Mouse (Mus musculus): Measurements from ENCODE around the gene Chl1. TPM values are rescaled to one million over a fixed set of nuclear protein-coding genes. Genes with fewer than 3 reads are reported as not detected.

Chl1 gene
- polyA plus RNA-seq, 1 experiment from 2014 or later = 16.3 TPM

DNA sequence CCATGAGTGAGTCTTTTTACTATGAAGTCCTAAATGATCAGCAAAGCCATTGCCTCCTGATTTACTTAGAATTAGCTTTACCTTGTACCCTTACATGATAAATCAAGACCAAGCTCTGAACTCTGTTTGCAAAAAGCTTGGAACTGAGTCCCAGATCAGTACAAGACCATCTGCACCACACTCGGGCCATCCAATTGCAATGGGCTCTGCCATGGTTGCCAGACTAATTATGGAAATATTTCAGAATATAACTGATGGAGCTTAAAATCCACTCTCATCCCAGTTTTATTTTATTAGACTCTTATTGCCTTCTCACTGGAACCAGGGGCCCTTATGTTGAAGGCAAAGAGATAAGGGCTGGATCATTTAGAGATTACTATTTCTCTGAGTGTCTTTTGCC lies 284.9 kb downstream of the Chl1 start:
- ATAC-seq (ENCODE audit: low FRiP score, low TSS enrichment) (no peak), DNase-seq (ENCODE audit: low spot score) (no peak)
- no peaks in the 10 kb centered on the region for H3K4me1 ChIP-seq (replicated peaks; ENCODE audit: control insufficient read depth, insufficient read depth)
- no peak overlapping the region for H3K9ac ChIP-seq (ENCODE audit: low read length)
- no peaks in the 10 kb centered on the region for H3K9me3 ChIP-seq (ENCODE audit: control insufficient read depth, low read length)
- H3K27ac ChIP-seq (replicated peaks) = no peak overlapping the region
- H3K4me3 ChIP-seq (ENCODE audit: low read depth, low read length) = no peak overlapping the region
- TF ChIP-seq CTCF (IDR thresholded peaks at IDR 0.05; ENCODE audit: low read depth) (no peak), EP300 (optimal IDR thresholded peaks at IDR 0.05) (no peak)
- H3K27me3 ChIP-seq (ENCODE audit: control insufficient read depth, insufficient read depth, low read length) = no peaks in the 10 kb centered on the region
- H3K4me2 ChIP-seq (replicated peaks; ENCODE audit: low read depth) = no peak overlapping the region
- H3K36me3 ChIP-seq (ENCODE audit: control insufficient read depth, insufficient read depth, low read length) = no peaks in the 10 kb centered on the region
- WGBS = 73% methylated on average over 1 of the region's 1 CpGs
